In the genomic region with DNA sequence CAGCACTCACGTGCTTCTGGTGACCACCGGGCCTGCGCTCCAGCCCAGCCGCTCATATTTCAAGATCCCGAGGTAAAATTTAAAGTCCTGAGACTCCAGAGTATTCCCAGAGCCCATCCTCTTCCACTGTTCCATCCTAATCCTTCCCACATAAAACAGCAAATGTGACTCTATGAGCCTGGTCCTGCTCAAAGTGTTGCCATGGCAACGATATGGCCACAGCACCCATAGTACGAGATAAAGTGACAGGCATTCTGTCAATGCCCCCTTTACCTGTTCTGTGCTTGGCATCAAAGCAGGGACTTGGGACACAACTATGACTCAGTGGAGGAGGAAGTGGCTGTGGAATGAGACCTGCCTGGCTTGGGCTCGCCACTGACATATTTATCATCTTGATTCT, we compare ENCODE assay signal across 24 mouse cellular contexts. TPM values are rescaled to one million over a fixed set of nuclear protein-coding genes. Genes with fewer than 3 reads are reported as not detected.
DNase-seq lines count a peak whose midpoint lies in the region; ATAC-seq and TF ChIP-seq lines count a peak whose summit lies in the region.
"Had no signal": no experiment of that assay in that cellular context is flagged by ENCODE, and none has a peak within 500 bp of the region (broad histone marks: within the 10 kb centered on the region; RNA-seq: fewer than 3 reads in every experiment).

No protein-coding gene starts in this region.

- TF ChIP-seq EP300 in stomach, postnatal 0 days (optimal IDR thresholded peaks at IDR 0.05): no peak

- no peaks in the 10 kb centered on the region for H3K9me3 ChIP-seq in hindbrain, postnatal 0 days (ENCODE audit: low read length)
- H3K9me3 ChIP-seq in hindbrain, embryonic 11.5 days (ENCODE audit: control insufficient read depth, low read length): no peaks in the 10 kb centered on the region
- H3K9me3 ChIP-seq in midbrain, embryonic 15.5 days: no peaks in the 10 kb centered on the region
- no peaks in the 10 kb centered on the region for H3K9me3 ChIP-seq in midbrain, embryonic 11.5 days (ENCODE audit: control insufficient read depth, low read length)
- no peaks in the 10 kb centered on the region for H3K9me3 ChIP-seq in midbrain, postnatal 0 days (ENCODE audit: low read length)
- no peaks in the 10 kb centered on the region for H3K9me3 ChIP-seq in stomach, postnatal 0 days (ENCODE audit: control insufficient read depth, low read length)
- H3K9me3 ChIP-seq: embryonic facial prominence, embryonic 15.5 days; forebrain, embryonic 12.5 days had no signal

- no peak overlapping the region for H3K27ac ChIP-seq in hindbrain, postnatal 0 days
- H3K27ac ChIP-seq in hindbrain, embryonic 11.5 days (ENCODE audit: low read depth, low read length): no peak overlapping the region
- H3K27ac ChIP-seq in midbrain, embryonic 15.5 days: no peak overlapping the region
- H3K27ac ChIP-seq in midbrain, embryonic 11.5 days (ENCODE audit: low read depth, low read length): no peak overlapping the region
- H3K27ac ChIP-seq in midbrain, postnatal 0 days (ENCODE audit: low read depth, low read length): no peak overlapping the region
- no peak overlapping the region for H3K27ac ChIP-seq in stomach, postnatal 0 days (replicated peaks)
- H3K27ac ChIP-seq: embryonic facial prominence, embryonic 13.5 days; embryonic facial prominence, embryonic 15.5 days; forebrain, embryonic 10.5 days; forebrain, embryonic 12.5 days had no signal

- no peaks in the 10 kb centered on the region for H3K27me3 ChIP-seq in hindbrain, postnatal 0 days (ENCODE audit: insufficient read depth, low read length)
- no peaks in the 10 kb centered on the region; the same call in 1 of the 2 replicates for H3K27me3 ChIP-seq in hindbrain, embryonic 11.5 days (ENCODE audit: control insufficient read depth, insufficient read depth, low read length)
- no peaks in the 10 kb centered on the region for H3K27me3 ChIP-seq in midbrain, embryonic 15.5 days (replicated peaks)
- H3K27me3 ChIP-seq in midbrain, embryonic 11.5 days (ENCODE audit: control insufficient read depth, insufficient read depth, low read length): peaks cover 2% of the 10 kb centered on the region; the same call in 1 of the 2 replicates
- H3K27me3 ChIP-seq in midbrain, postnatal 0 days (ENCODE audit: insufficient read depth, low read length): no peaks in the 10 kb centered on the region
- no peaks in the 10 kb centered on the region for H3K27me3 ChIP-seq in stomach, postnatal 0 days (ENCODE audit: control insufficient read depth, insufficient read depth, low read length)

- no peak for ATAC-seq in hindbrain, postnatal 0 days
- no peak for ATAC-seq in hindbrain, embryonic 11.5 days (ENCODE audit: low FRiP score)
- peak; percentile 58 for ATAC-seq in midbrain, embryonic 15.5 days (replicated peaks)
- ATAC-seq in midbrain, embryonic 11.5 days (ENCODE audit: low FRiP score): no peak
- no peak for ATAC-seq in midbrain, postnatal 0 days (ENCODE audit: low FRiP score)
- peak; percentile 32; the same call in 1 of the 2 replicates for ATAC-seq in stomach, postnatal 0 days (ENCODE audit: low FRiP score, low TSS enrichment)
- ATAC-seq: forebrain, embryonic 14.5 days had no signal

- no peak overlapping the region for H3K9ac ChIP-seq in hindbrain, postnatal 0 days (replicated peaks; ENCODE audit: low read length)
- H3K9ac ChIP-seq in hindbrain, embryonic 11.5 days (ENCODE audit: low read depth, low read length): no peak overlapping the region
- no peak overlapping the region for H3K9ac ChIP-seq in midbrain, embryonic 15.5 days
- no peak overlapping the region for H3K9ac ChIP-seq in midbrain, embryonic 11.5 days (ENCODE audit: low read length)
- H3K9ac ChIP-seq in midbrain, postnatal 0 days (replicated peaks; ENCODE audit: low read length, poor library complexity, severe bottlenecking): no peak overlapping the region
- no peak overlapping the region for H3K9ac ChIP-seq in stomach, postnatal 0 days (ENCODE audit: low read length)
- H3K9ac ChIP-seq: embryonic facial prominence, embryonic 13.5 days; embryonic facial prominence, embryonic 15.5 days; forebrain, embryonic 12.5 days had no signal

- no peak overlapping the region for H3K4me3 ChIP-seq in hindbrain, postnatal 0 days (ENCODE audit: low read length)
- H3K4me3 ChIP-seq in hindbrain, embryonic 11.5 days (ENCODE audit: low read depth, low read length): no peak overlapping the region
- H3K4me3 ChIP-seq in midbrain, embryonic 15.5 days: no peak overlapping the region
- H3K4me3 ChIP-seq in midbrain, embryonic 11.5 days (ENCODE audit: low read depth, low read length): no peak overlapping the region
- H3K4me3 ChIP-seq in midbrain, postnatal 0 days (ENCODE audit: low read depth, low read length): no peak overlapping the region
- H3K4me3 ChIP-seq in stomach, postnatal 0 days (ENCODE audit: low read depth, low read length): no peak overlapping the region
- H3K4me3 ChIP-seq: embryonic facial prominence, embryonic 13.5 days; embryonic facial prominence, embryonic 15.5 days; erythroblast, embryonic 14.5 days; forebrain, embryonic 10.5 days; forebrain, embryonic 12.5 days had no signal

- H3K4me1 ChIP-seq in hindbrain, postnatal 0 days (ENCODE audit: insufficient read depth, low read length): no peaks in the 10 kb centered on the region
- H3K4me1 ChIP-seq in hindbrain, embryonic 11.5 days (replicated peaks; ENCODE audit: control insufficient read depth, insufficient read depth, low read length): no peaks in the 10 kb centered on the region
- H3K4me1 ChIP-seq in midbrain, embryonic 15.5 days: no peaks in the 10 kb centered on the region
- no peaks in the 10 kb centered on the region for H3K4me1 ChIP-seq in midbrain, embryonic 11.5 days (ENCODE audit: control insufficient read depth, insufficient read depth, low read length)
- no peaks in the 10 kb centered on the region for H3K4me1 ChIP-seq in midbrain, postnatal 0 days (ENCODE audit: insufficient read depth, low read length)
- no peaks in the 10 kb centered on the region for H3K4me1 ChIP-seq in stomach, postnatal 0 days (replicated peaks; ENCODE audit: control insufficient read depth, insufficient read depth)
- H3K4me1 ChIP-seq: embryonic facial prominence, embryonic 13.5 days; embryonic facial prominence, embryonic 15.5 days; forebrain, embryonic 10.5 days; forebrain, embryonic 12.5 days had no signal

- H3K4me2 ChIP-seq in hindbrain, postnatal 0 days (ENCODE audit: low read depth, low read length): no peak overlapping the region
- no peak overlapping the region for H3K4me2 ChIP-seq in hindbrain, embryonic 11.5 days (replicated peaks; ENCODE audit: low read depth, low read length)
- no peak overlapping the region for H3K4me2 ChIP-seq in midbrain, embryonic 15.5 days
- no peak overlapping the region for H3K4me2 ChIP-seq in midbrain, embryonic 11.5 days
- no peak overlapping the region for H3K4me2 ChIP-seq in midbrain, postnatal 0 days (ENCODE audit: low read depth, low read length, poor library complexity, severe bottlenecking)
- no peak overlapping the region for H3K4me2 ChIP-seq in stomach, postnatal 0 days (replicated peaks; ENCODE audit: low read depth)
- H3K4me2 ChIP-seq: embryonic facial prominence, embryonic 13.5 days; embryonic facial prominence, embryonic 15.5 days; forebrain, embryonic 12.5 days had no signal

- WGBS in hindbrain, postnatal 0 days: 70% methylated on average over 8 of the region's 8 CpGs
- 82% methylated on average over 8 of the region's 8 CpGs for whole genome bisulfite sequencing in hindbrain, embryonic 11.5 days
- WGBS in midbrain, embryonic 15.5 days: 77% methylated on average over 8 of the region's 8 CpGs
- 77% methylated on average over 8 of the region's 8 CpGs for WGBS in midbrain, embryonic 11.5 days
- 65% methylated on average over 8 of the region's 8 CpGs for WGBS in midbrain, postnatal 0 days
- WGBS in stomach, postnatal 0 days: 66% methylated on average over 8 of the region's 8 CpGs

- no peaks in the 10 kb centered on the region for H3K36me3 ChIP-seq in hindbrain, postnatal 0 days (ENCODE audit: insufficient read depth, low read length)
- no peaks in the 10 kb centered on the region for H3K36me3 ChIP-seq in hindbrain, embryonic 11.5 days (ENCODE audit: control insufficient read depth, insufficient read depth, low read length)
- H3K36me3 ChIP-seq in midbrain, embryonic 15.5 days (replicated peaks): no peaks in the 10 kb centered on the region
- H3K36me3 ChIP-seq in midbrain, embryonic 11.5 days (ENCODE audit: control insufficient read depth, insufficient read depth, low read length): no peaks in the 10 kb centered on the region
- H3K36me3 ChIP-seq in midbrain, postnatal 0 days (ENCODE audit: insufficient read depth, low read length): no peaks in the 10 kb centered on the region
- H3K36me3 ChIP-seq in stomach, postnatal 0 days (ENCODE audit: control insufficient read depth, insufficient read depth, low read length): no peaks in the 10 kb centered on the region
- H3K36me3 ChIP-seq: embryonic facial prominence, embryonic 13.5 days; embryonic facial prominence, embryonic 15.5 days; forebrain, embryonic 10.5 days; forebrain, embryonic 12.5 days had no signal

- peak; percentile 22 for DNase-seq in hindbrain, postnatal 0 days (ENCODE audit: low spot score)
- no peak for DNase-seq in hindbrain, embryonic 11.5 days (ENCODE audit: low spot score)
- DNase-seq in midbrain, embryonic 11.5 days (ENCODE audit: low spot score, missing footprints): no peak
- DNase-seq in midbrain, postnatal 0 days (ENCODE audit: low spot score): peak; percentile 36
- DNase-seq in stomach, postnatal 0 days (ENCODE audit: low spot score): no peak
- DNase-seq in retina, postnatal 1 day: no peak
- DNase-seq: adrenal gland, adult 2 months; adrenal gland, postnatal 10 days; adrenal gland, postnatal 25 days; cerebellum, adult 11 months; cerebellum, adult 18-20 months; cerebellum, adult 8-10 months; cerebellum, adult 9-11 months; cerebellum, postnatal 14 days; cerebellum, postnatal 36 days; embryo, embryonic 11 days had no signal

- TF ChIP-seq CTCF in hindbrain, postnatal 0 days (IDR thresholded peaks at IDR 0.05; ENCODE audit: low read depth): no peak
- no peak for TF ChIP-seq CTCF in midbrain, postnatal 0 days (IDR thresholded peaks at IDR 0.05)
- no peak for TF ChIP-seq CTCF in stomach, postnatal 0 days (IDR thresholded peaks at IDR 0.05; ENCODE audit: low read depth)

RNA-seq across cellular contexts. Expression of gene Cited4, which starts 10.5 kb away (rescaled TPM):
- 11.1 and 11.7 TPM in 2 replicates for total RNA-seq in hindbrain, postnatal 0 days (2014; rRNA removed)
- polyA plus RNA-seq in hindbrain, postnatal 0 days (2015; fragmentation: Nextera tagmentation; extraction: Ambion mirVana): 5.3 and 5.4 TPM in 2 replicates
- polyA plus RNA-seq in hindbrain, embryonic 11.5 days (2014; fragmentation: Nextera tagmentation; extraction: Ambion mirVana): 6.9 and 7.8 TPM in 2 replicates
- 0.53 and 0.82 TPM in 2 replicates for polyA plus RNA-seq in midbrain, embryonic 15.5 days (2015; fragmentation: Nextera tagmentation; extraction: Ambion mirVana)
- 8.7 and 8.8 TPM in 2 replicates for polyA plus RNA-seq in midbrain, embryonic 11.5 days (2014; fragmentation: Nextera tagmentation; extraction: Ambion mirVana)
- 5.2 and 9.7 TPM in 2 replicates for total RNA-seq in midbrain, postnatal 0 days (2014; rRNA removed)
- polyA plus RNA-seq in midbrain, postnatal 0 days (2015; fragmentation: Nextera tagmentation; extraction: Ambion mirVana): 6.6 and 7.5 TPM in 2 replicates
- 29.8 and 31.8 TPM in 2 replicates for polyA plus RNA-seq in stomach, postnatal 0 days (2015; fragmentation: Nextera tagmentation; extraction: Ambion mirVana)
- polyA plus RNA-seq: C2C12 had no signal

Comparison
In these comparisons a context has a peak if more than half of its experiments do, and no peak if none do; other contexts are left out.
1. ATAC-seq: peak in midbrain, embryonic 15.5 days (single experiment) and stomach, postnatal 0 days (single experiment); none in hindbrain, postnatal 0 days (single experiment), hindbrain, embryonic 11.5 days (single experiment), midbrain, embryonic 11.5 days (single experiment) and midbrain, postnatal 0 days (single experiment).
2. DNase-seq: peak in hindbrain, postnatal 0 days (single experiment) and midbrain, postnatal 0 days (single experiment); none in hindbrain, embryonic 11.5 days (single experiment), midbrain, embryonic 11.5 days (single experiment), stomach, postnatal 0 days (single experiment) and retina, postnatal 1 day (single experiment).